Mouse (Mus musculus): ENCODE data around the gene Dcaf8. TPM values are rescaled to one million over a fixed set of nuclear protein-coding genes. Genes with fewer than 3 reads are reported as not detected.

The Dcaf8 gene
- total RNA-seq, 1 experiment from 2014 or later: 157 TPM

DNA sequence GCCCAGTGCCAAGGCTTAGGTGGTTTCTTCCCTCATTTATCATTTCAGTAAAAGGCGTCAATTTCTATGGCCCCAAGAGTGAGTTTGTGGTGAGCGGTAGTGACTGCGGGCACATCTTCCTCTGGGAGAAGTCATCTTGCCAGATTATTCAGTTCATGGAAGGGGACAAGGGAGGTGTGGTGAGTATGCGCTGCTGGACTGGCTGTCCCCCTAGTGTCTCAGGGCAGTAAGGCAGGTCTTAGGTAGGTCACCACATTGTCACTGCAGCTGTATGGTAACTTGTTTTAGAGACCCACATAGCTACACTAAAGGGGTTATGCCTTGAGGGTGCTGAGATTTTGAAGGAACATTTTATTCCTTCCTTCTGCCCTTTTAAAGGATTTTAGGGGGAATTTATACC is 41.0 kb downstream of the Dcaf8 start:
- ATAC-seq (replicated peaks; ENCODE audit: low read depth, poor library complexity, severe bottlenecking): peak; percentile 87

DNA sequence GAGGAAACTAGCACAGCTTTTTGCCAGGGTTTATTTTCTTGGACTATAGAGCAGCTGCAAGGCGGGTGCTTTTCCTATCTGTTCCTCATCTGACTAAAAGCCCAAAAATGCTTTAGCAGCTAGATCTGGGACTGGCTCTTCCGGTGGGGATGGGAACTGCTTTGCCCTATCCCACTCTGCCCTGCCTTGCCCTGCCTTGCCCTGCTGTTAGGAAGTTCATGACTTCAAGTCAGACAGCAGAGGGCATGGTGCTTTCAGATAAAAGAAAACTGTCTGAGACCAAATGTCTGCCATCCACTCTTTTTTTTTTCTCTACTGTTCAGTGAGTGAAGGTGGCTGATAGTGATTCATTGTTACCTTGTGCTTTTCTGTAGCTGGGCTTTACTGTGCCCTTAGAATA is 43.7 kb downstream of the Dcaf8 start:
- no peak for ATAC-seq (replicated peaks; ENCODE audit: low read depth, poor library complexity, severe bottlenecking)

DNA sequence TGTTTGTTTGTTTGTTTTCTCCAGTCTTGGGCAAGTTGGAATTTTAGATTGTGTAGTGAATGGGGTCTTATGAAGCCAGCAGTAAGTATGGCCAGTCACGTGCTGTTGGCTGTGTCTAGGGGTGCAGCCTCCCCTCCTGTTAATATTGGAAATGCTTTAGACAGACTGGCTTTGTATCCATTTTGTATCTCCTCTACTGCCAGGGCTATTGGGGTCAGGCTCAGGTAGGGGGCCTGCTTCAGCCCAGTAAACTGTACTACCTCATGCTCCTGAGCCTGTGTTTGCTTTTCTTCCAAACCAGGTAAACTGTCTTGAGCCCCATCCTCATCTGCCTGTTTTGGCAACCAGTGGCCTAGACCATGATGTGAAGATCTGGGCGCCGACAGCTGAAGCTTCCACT is 44.3 kb downstream of the Dcaf8 start:
- no peak for ATAC-seq (replicated peaks; ENCODE audit: low read depth, poor library complexity, severe bottlenecking)

DNA sequence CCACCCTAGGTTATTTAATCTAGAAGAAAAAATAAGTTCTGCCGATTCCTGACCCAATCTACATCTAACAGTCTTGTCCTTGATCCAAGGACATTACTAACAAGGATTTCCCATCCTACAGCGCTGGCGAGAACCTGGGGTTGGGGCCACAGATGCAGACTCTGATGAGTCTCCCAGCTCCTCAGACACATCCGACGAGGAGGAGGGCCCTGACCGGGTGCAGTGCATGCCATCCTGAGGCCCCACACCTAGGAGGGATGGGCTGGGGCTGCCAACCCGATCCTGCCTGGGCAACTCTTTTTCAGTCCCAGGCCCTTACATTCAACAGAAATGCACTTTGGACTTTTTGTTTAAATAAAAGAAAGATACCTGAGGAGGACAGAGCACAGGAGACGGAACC is 46.6 kb downstream of the Dcaf8 start:
- ATAC-seq (replicated peaks; ENCODE audit: low read depth, poor library complexity, severe bottlenecking): no peak

DNA sequence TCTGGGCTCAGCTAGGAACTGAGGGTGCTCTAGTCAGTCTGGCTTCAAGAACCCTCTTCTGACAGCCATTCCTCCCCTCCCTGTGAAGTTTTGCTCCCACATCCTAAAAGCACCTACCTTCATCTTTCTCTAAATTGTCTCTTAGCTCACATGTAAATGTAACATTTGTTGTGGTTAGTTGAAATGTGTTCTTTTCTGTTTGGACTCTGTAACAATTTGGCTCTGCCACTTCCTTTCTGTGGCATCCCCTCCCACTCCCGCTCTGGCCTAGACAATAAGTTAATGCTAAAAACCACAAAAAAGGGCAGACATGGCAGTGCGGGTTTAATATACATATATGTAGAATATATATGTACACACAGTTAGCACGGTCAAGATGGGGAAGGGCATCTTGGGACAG is 49.3 kb downstream of the Dcaf8 start:
- ATAC-seq (replicated peaks; ENCODE audit: low read depth, poor library complexity, severe bottlenecking): no peak

DNA sequence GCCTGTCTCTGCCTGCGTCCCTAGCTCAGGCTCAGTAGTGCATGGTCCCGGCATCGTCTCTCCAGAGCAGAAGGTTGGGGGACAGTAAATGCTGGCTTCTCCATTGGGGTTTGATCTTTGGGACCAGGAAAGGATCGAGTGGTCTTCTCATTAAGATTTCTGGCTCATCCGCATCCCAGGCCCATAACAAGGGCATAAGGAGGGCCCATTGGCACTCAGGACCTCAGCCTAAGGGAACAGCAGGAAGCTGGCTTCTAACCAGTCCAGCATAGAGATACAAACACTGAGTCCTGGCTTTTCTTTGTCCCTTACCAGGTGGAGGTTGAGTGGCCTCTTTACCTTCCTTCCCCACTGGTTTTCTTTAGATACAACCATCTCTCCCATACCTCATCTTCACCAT is 50.0 kb downstream of the Dcaf8 start:
- no peak for ATAC-seq (replicated peaks; ENCODE audit: low read depth, poor library complexity, severe bottlenecking)

DNA sequence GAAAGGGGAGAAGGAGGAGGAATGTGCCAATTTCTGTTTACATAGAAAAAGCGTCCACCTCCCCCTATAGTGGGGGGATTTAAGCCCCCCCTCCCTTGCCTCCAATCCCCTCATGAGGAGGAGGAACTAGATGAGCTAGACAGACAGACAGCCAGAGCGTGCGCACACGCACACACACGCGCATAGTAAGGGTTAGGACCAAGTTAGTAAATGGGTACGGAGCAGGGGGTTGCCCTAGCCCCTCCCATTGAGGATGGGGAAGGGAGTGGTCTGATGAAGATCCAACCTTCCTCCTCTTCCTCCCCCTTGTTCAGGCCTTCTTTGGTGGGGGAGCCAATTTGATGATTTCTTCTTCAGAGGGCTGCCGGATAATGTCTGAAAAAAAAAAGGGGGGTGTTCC is 50.4 kb downstream of the Dcaf8 start:
- no peak for ATAC-seq (replicated peaks; ENCODE audit: low read depth, poor library complexity, severe bottlenecking)

DNA sequence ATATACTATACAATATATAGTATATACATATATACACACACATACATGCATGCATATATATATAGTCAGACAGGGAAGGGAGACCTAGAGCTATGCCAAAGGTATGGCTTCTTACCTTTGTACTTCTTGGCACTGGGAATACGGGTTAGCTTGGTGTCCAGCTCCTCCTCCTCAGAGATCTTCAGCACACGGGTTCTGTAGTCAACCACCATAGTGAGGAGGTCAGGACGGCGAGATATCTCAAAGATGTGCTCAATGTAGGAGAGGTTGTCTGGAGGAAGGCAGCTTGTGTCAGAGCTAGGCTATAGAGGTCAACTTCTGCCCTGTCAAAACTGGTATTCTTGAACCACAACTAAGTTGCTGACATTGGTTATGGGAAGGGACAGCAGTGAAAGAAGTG is 51.1 kb downstream of the Dcaf8 start:
- ATAC-seq (replicated peaks; ENCODE audit: low read depth, poor library complexity, severe bottlenecking): no peak

DNA sequence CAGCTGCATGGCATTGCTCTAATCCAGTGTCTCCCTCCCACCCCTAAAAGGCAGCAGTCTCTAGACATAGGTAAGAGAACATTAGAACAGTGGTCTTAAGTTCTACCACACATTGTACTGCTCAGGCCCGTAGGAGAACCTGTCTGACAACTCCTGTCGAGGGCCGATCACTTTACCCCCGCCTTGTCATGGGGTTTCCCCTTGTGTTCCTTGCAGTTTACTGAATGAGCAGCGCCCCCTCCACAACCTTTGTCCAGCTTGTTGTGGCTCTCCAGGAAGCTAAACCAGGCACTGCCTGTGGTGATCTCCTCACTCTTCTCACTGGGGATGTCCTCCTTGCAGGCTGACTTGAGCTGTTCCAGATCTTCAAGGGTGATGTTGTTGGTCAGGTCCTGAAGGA is 52.3 kb downstream of the Dcaf8 start:
- ATAC-seq (replicated peaks; ENCODE audit: low read depth, poor library complexity, severe bottlenecking): no peak

DNA sequence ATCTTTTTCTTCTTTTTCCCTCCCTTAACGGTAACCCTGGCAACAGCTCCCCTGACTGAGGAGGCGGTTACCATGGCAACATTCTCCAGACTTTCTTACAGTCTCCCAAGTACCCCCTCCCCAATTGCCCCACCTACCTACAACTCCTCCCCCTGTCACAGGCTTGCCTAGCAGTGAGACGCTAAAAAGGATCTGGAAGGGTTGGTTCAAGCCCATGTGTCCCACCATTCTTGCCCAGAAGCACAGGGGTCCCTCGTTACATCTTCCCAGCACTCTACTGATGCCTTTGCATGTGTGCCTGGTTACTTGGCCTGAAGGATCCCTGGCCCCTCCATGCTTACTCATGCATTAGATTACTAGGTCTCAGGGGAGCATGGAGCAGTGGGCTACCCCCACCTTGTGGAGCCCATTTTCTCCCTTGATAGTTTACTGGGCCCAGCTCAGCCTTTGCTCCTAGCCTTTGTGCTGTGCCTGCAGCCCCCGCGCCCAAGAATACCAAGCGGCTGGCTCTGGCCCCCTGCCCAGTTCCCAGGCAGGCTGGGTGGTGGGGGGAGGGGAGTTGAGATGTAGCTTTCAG is 53.1 kb downstream of the Dcaf8 start:
- ATAC-seq (replicated peaks; ENCODE audit: low read depth, poor library complexity, severe bottlenecking): no peak

DNA sequence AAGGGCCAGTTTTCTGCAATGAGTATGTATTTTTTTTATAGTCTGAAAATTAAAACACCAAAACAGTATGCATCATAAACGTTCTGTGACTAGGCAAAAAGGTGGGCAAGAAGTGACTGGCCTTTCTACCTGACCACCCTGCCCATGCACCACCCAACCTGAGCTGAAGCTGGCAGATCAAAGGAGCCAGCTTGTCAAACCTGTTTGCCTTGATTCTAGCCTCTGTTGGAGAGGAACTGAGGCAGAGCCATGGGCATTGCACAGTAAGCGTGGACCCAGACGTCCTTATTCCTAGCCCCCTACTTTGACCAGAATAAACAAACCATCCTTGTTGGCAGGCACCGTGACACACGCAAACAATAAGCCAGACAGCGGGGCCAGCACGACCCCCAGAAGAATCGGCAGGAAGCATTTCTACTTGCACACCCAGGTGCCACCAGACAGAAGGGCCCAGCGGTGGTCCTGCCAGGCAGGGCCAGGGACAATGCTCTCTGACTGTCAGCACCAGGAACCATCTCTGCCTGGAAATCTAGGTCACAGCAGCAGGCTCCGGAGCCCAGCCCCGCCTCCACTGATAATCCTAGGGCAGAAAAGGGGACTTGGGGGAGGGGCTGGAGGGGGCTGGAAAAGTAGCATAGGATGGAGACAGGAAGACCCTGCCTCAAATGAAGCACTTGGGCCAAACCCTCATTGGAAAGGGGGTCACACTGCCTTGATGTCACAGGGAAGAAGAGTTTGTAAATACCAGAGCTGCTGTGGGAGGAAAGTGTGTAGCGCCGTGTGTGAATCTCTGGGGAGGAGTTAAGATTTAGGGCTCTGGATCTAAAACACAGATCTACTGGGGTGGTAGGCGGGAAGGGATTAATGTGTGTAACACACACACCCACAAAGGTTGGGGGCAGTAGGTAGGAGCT is 54.3 kb downstream of the Dcaf8 start:
- ATAC-seq (replicated peaks; ENCODE audit: low read depth, poor library complexity, severe bottlenecking): no peak

DNA sequence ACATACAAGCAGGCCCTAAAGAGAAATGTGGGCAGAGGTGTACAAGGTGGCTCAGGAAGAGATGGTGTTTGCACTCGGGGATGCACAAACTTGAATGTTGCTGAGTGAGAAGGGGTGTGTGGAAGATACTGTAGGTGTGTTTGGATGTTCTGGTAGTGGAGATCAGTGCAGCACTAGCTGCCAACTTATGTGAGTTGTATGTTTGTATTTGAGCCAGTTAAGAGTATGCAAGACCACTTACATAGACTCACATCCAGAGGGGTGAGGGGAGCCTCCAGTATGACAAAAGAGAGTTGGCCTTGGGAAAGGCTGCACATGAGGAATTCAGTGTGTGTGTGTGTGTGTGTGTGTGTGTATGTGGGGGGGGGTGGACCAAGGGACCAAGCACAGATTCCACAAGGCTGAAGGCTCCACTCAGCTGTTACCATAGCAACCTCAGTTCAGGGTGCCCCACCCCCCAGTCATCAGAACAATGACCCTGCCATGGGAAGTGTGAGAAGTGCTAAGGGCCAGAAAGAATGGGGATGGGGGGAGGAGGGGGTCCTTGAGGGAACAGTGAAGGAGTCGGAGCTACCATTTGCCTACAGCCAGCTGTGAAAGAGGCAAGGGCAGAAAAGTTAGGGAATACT is 55.1 kb downstream of the Dcaf8 start:
- no peak for ATAC-seq (replicated peaks; ENCODE audit: low read depth, poor library complexity, severe bottlenecking)

DNA sequence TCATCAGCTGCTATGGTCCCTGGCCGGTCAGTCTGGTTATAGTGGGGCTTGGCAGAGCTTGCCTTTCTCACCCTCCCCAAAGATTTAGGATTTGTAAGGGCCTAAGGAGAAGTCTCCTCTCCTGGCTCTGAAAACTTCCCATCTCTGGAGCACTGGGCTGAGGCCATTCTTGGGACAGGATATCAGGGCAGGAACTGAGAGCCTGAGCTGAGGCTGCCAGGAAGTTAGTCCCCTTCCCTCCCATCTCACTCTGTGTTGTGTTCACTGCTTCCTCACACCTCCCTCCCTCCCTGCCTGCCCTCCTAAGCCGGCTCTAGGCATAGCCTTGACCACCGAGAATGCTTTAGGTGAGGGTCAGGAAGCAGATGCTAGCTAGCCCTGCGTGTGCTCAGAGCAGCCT is 55.7 kb downstream of the Dcaf8 start:
- no peak for ATAC-seq (replicated peaks; ENCODE audit: low read depth, poor library complexity, severe bottlenecking)

DNA sequence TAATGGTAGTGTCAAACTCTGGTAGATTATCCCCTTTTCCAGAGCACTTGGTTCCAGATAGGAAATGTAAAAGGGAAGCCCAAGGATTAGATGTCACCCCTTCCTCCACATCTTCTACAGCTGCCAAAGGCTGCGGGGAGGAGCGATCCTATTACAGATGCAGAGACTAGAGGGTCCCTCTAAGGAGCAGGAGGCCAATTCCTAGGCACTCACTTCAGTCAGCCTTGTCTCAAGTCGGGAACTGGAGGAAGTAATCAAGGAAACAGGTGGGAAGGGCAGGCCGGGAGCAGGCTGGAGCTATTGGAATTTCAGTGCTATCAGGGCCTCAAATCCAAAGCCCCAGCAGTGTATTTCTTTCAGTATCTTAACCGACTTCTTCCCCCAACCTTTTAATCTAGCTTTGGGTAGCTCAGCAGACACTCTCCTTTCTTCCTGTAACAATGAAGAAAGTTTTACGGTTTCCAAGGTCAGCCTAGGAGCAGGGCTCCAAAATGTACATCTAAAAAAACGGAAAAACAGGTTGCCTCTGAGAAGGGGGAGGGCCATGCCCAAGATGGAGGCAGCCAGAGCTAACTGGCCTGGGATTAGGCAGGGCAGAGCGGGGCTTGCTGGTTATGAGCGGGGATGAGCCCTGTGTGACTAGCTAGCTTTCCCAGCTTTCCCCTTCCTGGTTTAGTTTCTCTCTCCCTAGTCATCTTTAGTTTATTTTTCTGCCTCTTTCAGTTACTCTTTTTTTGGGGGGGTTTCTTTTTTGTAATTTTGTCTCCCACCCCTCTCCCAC is 56.3 kb downstream of the Dcaf8 start:
- ATAC-seq (replicated peaks; ENCODE audit: low read depth, poor library complexity, severe bottlenecking): no peak

DNA sequence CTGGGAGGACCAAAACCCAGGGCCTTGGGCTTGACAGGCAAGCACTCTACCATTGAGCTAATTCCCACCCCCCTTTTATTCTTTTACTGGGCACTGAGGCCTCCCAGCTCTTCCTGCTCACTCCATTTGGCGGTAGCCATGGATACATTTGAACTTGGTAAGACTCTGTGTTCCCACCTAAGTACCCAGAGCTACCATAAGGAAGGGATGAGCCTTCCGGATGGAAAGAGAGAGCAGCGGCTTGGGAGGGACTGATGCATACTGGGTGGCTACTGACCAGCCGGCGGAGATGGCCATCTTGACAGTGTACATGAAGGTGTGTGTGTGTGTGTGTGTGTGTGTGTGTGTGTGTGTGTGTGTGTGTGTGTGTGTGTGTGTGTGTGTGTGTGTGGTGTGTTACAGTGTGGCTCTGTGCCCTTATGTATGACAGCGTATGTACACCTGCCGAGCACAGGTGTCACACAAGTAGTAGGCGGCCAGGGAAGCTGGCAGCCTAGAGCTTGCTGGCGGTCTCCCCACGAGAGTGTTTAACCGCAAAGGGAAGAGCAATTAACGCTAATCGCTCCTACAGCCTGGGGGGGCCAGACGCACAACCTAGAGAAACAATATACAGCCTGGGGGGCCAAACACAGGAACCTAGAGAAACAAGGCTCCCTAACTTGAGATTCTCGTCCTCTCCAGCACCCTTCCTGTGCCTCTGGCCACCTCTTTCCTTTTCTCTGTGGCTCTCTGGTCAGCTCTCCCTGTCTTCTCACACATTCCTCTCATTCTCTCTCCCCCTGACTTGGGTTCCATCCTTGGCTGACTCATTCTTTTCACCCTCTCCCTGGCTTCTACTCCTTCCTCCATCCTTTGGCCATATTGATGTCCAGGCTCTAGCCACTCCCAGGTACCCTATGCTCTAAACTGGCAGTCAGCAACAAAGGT is 57.2 kb downstream of the Dcaf8 start:
- no peak for ATAC-seq (replicated peaks; ENCODE audit: low read depth, poor library complexity, severe bottlenecking)

DNA sequence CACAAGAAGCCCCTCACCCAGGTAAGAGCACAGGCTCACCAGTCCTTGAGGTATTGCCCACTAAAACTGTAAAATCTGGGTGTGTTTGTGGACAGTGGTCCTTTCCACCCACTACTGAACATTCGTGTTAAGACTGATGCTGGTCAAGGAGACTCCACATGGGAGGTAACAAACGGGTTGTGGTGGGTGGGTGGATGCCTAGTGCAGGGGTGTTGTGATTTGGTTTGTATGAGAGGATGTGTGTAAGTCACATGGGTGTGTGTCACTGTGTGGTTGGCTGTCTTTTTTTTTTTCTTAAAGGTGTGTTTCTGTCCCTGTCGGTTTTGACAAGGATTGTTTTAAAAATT is 57.8 kb downstream of the Dcaf8 start:
- peak; percentile 4; the same call in 1 of the 2 replicates for ATAC-seq (replicated peaks; ENCODE audit: low read depth, poor library complexity, severe bottlenecking)

DNA sequence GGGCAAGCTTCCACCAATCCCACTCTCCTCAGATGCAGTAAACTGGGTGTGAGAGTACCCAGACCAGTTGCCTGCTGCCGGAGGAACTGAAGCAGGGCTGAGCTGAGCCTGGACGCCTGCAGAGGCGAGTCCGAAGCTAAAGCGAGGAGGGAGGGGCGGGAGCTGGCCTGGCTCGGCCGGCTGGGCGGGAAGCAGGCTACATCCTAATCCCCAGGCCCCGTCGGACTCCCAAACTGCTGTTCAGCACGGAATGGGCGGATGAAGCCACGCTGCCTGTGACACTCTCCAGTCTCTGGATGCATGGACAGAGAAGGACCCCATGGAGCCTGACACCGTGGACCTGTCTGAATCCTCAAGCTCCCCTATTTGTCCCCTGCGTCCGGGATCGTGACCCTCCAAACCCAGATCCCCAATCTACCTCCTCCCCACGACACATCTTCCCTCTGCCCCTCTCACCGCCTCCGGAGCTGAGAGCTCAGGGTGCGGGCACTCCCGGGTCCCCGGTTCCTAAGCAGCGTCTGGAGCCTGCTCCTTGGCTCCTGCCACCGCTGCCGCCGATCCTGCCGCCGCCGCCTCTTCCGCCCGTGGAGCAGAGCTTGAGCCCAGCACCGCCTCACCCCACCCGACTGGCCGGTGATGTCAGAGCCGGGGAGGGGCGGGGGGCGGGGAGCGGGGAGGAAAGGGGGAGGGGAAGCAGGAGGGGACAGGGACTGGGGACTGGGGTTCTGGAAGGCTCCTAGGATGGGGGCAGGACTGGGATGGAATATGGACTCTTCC is 58.4 kb downstream of the Dcaf8 start, which contains the start of gene Pea15a:
Gene Pea15a (minus strand): TSS at position 664 of the 777 bp plus-strand sequence.
- ATAC-seq (replicated peaks; ENCODE audit: low read depth, poor library complexity, severe bottlenecking): peak; percentile 68

DNA sequence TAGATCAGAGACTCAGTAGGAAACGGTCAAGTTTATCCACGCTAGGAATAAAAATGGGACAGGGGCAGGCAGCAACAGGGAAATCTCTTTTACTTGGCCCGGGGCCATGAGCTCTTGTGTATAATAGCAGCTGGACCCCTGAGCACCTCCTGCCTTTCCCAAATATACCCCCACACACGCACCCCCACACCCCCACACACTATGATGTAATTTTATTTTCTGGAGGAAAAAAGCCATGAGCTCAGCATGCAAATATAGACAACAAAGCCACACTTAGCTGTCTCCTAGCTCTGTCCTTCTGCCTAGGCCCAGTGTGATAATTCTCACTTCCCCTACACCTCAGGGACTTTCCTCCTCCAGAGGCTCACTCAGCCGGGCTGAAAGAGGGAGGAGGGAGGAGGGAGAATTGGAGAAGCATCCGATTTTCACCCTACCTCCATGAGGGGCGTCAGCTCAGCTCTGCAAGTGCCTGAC is 59.3 kb downstream of the Dcaf8 start:
- ATAC-seq (replicated peaks; ENCODE audit: low read depth, poor library complexity, severe bottlenecking): peak; percentile 57

DNA sequence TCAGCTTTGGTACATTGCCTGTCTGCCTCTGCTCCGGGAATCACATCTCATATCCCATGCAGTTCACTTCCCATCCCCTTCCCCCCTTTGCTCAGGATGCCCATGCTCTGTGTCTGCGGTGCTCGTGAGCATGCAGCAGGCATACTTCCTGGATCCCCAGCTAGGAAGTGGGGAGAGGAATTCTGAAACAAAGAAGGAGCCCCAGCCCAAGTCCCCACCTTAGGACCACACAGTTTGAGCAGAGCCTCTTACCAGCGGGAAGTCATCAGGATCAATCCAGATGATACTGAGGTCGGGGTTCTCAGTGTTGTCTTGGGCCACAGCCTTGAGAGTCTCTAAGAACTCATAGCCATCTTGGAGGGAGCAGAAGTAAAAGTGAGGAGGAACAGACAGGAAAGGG is 64.9 kb downstream of the Dcaf8 start:
- ATAC-seq (replicated peaks; ENCODE audit: low read depth, poor library complexity, severe bottlenecking): no peak

All from common myeloid progenitor, adult 5-6 weeks (primary cell).